Mouse (Mus musculus) layer of hippocampus, adult 9-11 months (tissue): ENCODE results near the gene Cpsf3.
A peak's percentile ranks its signal among the peaks of the same experiment; 100 is the strongest.

ENCODE experiments used
- DNase-seq: peaks from one replicate; pipeline ENCODE4 v3.0.0; 2022

Cpsf3 gene

GRCm38 (mm10) chr12:21284761-21285441, at the start of gene Cpsf3:
Cpsf3 (plus strand) TSS chr12:21285391.
- DNase-seq: no peak

GRCm38 (mm10) chr12:21241965-21242364, 43.2 kb upstream of the Cpsf3 start:
- DNase-seq: no peak

GRCm38 (mm10) chr12:21244375-21244960, 40.7 kb upstream of the Cpsf3 start:
- DNase-seq: no peak

- DNase-seq: no peak
Measured at GRCm38 (mm10) chr12:21247711-21248392, 37.3 kb upstream of the Cpsf3 start.

GRCm38 (mm10) chr12:21260494-21261256, 24.5 kb upstream of the Cpsf3 start:
- DNase-seq: peak; percentile 19

- DNase-seq: no peak
Measured at GRCm38 (mm10) chr12:21261521-21261920, 23.7 kb upstream of the Cpsf3 start.

GRCm38 (mm10) chr12:21263256-21263655, 21.9 kb upstream of the Cpsf3 start:
- peak; percentile 60 for DNase-seq

- DNase-seq: no peak
Measured at GRCm38 (mm10) chr12:21264241-21264640, 20.9 kb upstream of the Cpsf3 start.

- DNase-seq: no peak
Measured at GRCm38 (mm10) chr12:21264970-21265369, 20.2 kb upstream of the Cpsf3 start.

- no peak for DNase-seq
Measured at GRCm38 (mm10) chr12:21265501-21265900, 19.7 kb upstream of the Cpsf3 start.

- DNase-seq: peak; percentile 72
Measured at GRCm38 (mm10) chr12:21265946-21266783, 19.0 kb upstream of the Cpsf3 start.

GRCm38 (mm10) chr12:21266784-21267098, 18.4 kb upstream of the Cpsf3 start:
- no peak for DNase-seq

GRCm38 (mm10) chr12:21268083-21268616, 17.0 kb upstream of the Cpsf3 start:
- no peak for DNase-seq

GRCm38 (mm10) chr12:21274446-21274845, 10.7 kb upstream of the Cpsf3 start:
- no peak for DNase-seq

GRCm38 (mm10) chr12:21277352-21277864, 7.8 kb upstream of the Cpsf3 start:
- DNase-seq: peak; percentile 40

GRCm38 (mm10) chr12:21285508-21286242, 484 bp downstream of the Cpsf3 start:
- DNase-seq: no peak

GRCm38 (mm10) chr12:21286243-21286622, 1.0 kb downstream of the Cpsf3 start, which contains the start of gene Itgb1bp1:
Itgb1bp1 (minus strand) TSS chr12:21286284.
- DNase-seq: peak; percentile 98

- peak; percentile 21 for DNase-seq
Measured at GRCm38 (mm10) chr12:21286712-21287650, 1.8 kb downstream of the Cpsf3 start.

GRCm38 (mm10) chr12:21288716-21289395, 3.7 kb downstream of the Cpsf3 start:
- DNase-seq: no peak
